Mouse (Mus musculus) forebrain, embryonic 10.5 days (tissue): Measurements from ENCODE around the gene Capzb. TPM values are rescaled to one million over a fixed set of nuclear protein-coding genes. Genes with fewer than 3 reads are reported as not detected.
A peak's percentile ranks its signal among the peaks of the same experiment; 100 is the strongest.

Experiments
- DNase-seq: peaks from one replicate; pipeline ENCODE4 v3.0.0-alpha.2; 2017; ENCODE audit warnings: low spot score; ENCODE audit errors: extremely low spot score
- H3K27ac ChIP-seq: fragments of 300-500 bp; sonication (generic); 2 replicates; pipeline ENCODE4 v1.5.1; 2016; ENCODE audit warnings: mild to moderate bottlenecking
- H3K27me3 ChIP-seq: fragments of 300-500 bp; sonication (generic); 2 replicates; pipeline ENCODE4 v1.6.1; 2016; ENCODE audit warnings: mild to moderate bottlenecking; ENCODE audit not compliant: poor library complexity, severe bottlenecking
- H3K36me3 ChIP-seq: fragments of 300-500 bp; sonication (generic); replicated peaks from 2 replicates; pipeline ENCODE4 v1.6.1; 2016; ENCODE audit warnings: mild to moderate bottlenecking, moderate library complexity
- H3K4me1 ChIP-seq: fragments of 300-500 bp; sonication (generic); 2 replicates; pipeline ENCODE4 v1.6.1; 2016
- H3K4me3 ChIP-seq: fragments of 300-500 bp; sonication (generic); 2 replicates; pipeline ENCODE4 v1.5.1; 2016; ENCODE audit warnings: mild to moderate bottlenecking, moderate library complexity
- H3K9me3 ChIP-seq: fragments of 300-500 bp; sonication (generic); 2 replicates; pipeline ENCODE4 v1.6.1; 2016; ENCODE audit warnings: mild to moderate bottlenecking, moderate library complexity
- WGBS: fragments of 180-500 bp; shearing (Covaris S2); methylation state at CpG from one replicate; pipeline ENCODE4 v1.1.7; 2016; 5-methylcytosine and 5-hydroxymethylcytosine counted together
- microRNA-seq: library from miRNA; unstranded; fragments of <30 nt; microRNA quantifications from one replicate; pipeline ENCODE4, GENCODE M21; 2017
- polyA plus RNA-seq: library from polyadenylated mRNA; unstranded; fragments of >200 nt; fragmentation: Nextera tagmentation; extraction: Ambion mirVana; gene quantifications from 2 replicates; pipeline ENCODE4 v1.2.1, GENCODE M21; 2016

The Capzb gene
- polyA plus RNA-seq, 1 experiment from 2014 or later: 360 TPM

DNA sequence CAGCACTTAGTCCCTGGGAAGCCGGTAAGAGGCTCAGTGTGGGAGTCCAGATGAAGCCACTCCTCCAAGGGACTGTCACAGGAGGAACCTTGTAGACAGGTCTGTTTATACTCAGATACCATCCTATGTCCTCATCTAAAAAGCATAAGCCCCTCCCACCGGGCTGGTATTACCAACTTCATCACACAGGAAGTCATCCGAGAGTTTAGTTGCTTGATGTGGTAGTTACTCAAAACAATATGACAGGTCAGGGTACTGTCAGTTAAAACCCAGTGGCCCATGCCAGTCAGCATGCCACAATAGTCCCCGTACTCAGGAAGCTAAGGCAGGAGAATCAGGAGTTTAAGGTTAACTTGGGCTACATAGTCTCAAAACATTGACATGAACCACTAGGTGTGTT lies 127.0 kb downstream of the Capzb start:
- Histone ChIP-seq H3K27me3 (no peaks in the 10 kb centered on the region), H3K9me3 (no peaks in the 10 kb centered on the region), H3K4me3 (no peak overlapping the region), H3K4me1 (no peaks in the 10 kb centered on the region), H3K27ac (no peak overlapping the region), H3K36me3 (peaks cover 48% of the 10 kb centered on the region)
- 90% methylated on average over 4 of the region's 4 CpGs for WGBS
- no peak for DNase-seq

DNA sequence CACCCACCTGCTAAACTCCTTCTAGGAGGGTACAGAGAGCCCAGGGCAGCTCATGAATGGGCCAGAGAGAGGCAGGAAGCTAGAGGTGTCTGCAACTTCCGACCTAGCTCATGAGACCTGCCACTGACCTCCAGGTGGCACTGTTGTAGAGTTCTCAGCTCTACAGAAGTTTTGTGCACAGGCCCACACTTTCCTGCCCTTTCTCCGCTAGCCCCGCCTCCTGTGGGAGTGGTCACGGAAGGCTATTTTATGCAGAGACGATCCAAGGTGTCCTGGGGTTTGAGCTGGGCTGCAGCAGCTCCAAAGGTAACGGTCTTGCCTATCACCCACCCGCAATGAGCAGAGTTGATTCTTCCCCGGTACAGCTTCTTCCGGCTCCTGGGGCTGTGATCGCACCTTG lies 137.9 kb downstream of the Capzb start:
- Histone ChIP-seq H3K36me3 (no peaks in the 10 kb centered on the region), H3K27ac (no peak overlapping the region), H3K4me3 (peak overlapping the region; percentile 33), H3K4me1 (peaks cover 7% of the 10 kb centered on the region), H3K9me3 (no peaks in the 10 kb centered on the region), H3K27me3 (0 out of 2 replicates have a peak, but pooled peaks cover 8% of the 10 kb centered on the region)
- DNase-seq: peak; percentile 77
- WGBS: 9% methylated on average over 10 of the region's 10 CpGs

DNA sequence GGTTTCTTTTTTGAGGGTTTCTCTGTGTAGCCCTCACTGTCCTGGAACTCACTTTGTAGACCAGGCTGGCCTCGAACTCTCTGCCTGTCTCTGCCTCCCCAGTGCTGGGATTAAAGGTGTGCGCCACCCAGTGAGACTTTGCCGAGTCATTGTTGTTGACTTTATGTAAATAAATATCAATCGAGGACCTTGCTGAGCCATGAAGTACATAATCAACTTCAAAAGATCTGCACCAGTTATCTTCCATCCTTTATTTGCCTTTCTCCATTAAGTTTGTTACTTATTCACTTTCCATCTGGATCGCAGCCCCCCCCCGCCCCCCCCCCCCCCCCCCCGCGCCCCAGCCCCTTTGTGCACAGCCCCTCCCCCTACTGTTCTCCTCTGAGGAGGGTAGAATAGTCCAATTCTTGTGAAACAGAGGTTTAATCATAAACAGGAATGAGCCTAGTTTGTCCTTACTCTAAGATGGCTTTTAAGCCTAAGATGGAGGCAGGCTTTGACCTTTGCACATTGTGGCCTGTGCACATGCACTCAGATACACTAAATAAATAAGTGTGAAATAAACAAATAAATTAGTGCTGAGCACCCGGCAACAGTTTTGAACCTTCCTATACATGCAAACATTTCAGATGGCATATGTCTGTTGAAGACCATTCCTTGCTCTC lies 142.1 kb downstream of the Capzb start:
- no peak for DNase-seq
- Histone ChIP-seq H3K4me1 (peaks cover 13% of the 10 kb centered on the region), H3K27ac (no peak overlapping the region), H3K9me3 (no peaks in the 10 kb centered on the region), H3K36me3 (no peaks in the 10 kb centered on the region), H3K4me3 (no peak overlapping the region), H3K27me3 (peaks cover 23% of the 10 kb centered on the region)
- 78% methylated on average over 7 of the region's 9 CpGs for WGBS

- Histone ChIP-seq H3K9me3 (no peaks in the 10 kb centered on the region), H3K36me3 (no peaks in the 10 kb centered on the region), H3K4me3 (no peak overlapping the region), H3K27ac (no peak overlapping the region), H3K4me1 (peaks cover 13% of the 10 kb centered on the region), H3K27me3 (peaks cover 23% of the 10 kb centered on the region)
- no peak for DNase-seq
- 67% methylated on average over 7 of the region's 7 CpGs for WGBS
Observed at GRCm38 (mm10) chr4:139335507-139335906, 142.8 kb downstream of the Capzb start.

- H3K27ac ChIP-seq: no peak overlapping the region
- H3K27me3 ChIP-seq: peaks cover 22% of the 10 kb centered on the region
- H3K36me3 ChIP-seq: no peaks in the 10 kb centered on the region
- H3K4me3 ChIP-seq: peak overlapping the region; percentile 36
- DNase-seq: peak; percentile 77
- 30% methylated on average over 24 of the region's 24 CpGs for WGBS
- no peaks in the 10 kb centered on the region for H3K9me3 ChIP-seq
- H3K4me1 ChIP-seq: peaks cover 7% of the 10 kb centered on the region
Observed at GRCm38 (mm10) chr4:139336822-139337483, 144.3 kb downstream of the Capzb start.

GRCm38 (mm10) chr4:139338145-139338544 lies 145.4 kb downstream of the Capzb start:
- Histone ChIP-seq H3K36me3 (no peaks in the 10 kb centered on the region), H3K27me3 (peaks cover 19% of the 10 kb centered on the region), H3K27ac (no peak overlapping the region), H3K4me1 (peaks cover 7% of the 10 kb centered on the region), H3K4me3 (no peak overlapping the region), H3K9me3 (no peaks in the 10 kb centered on the region)
- no peak for DNase-seq
- 54% methylated on average over 33 of the region's 33 CpGs for WGBS

- WGBS: 83% methylated on average over 4 of the region's 4 CpGs
- Histone ChIP-seq H3K9me3 (no peaks in the 10 kb centered on the region), H3K36me3 (peaks cover 16% of the 10 kb centered on the region), H3K27ac (no peak overlapping the region), H3K4me1 (peaks cover 7% of the 10 kb centered on the region), H3K4me3 (no peak overlapping the region), H3K27me3 (peaks cover 15% of the 10 kb centered on the region)
- DNase-seq: no peak
Observed at GRCm38 (mm10) chr4:139340835-139341234, 148.1 kb downstream of the Capzb start.

Small RNAs within 50 kb of the gene (microRNA-seq; reads per million reads assigned to microRNA genes)
- gene Gm24245: 11.1 reads per million, percentile 22 among the genes with 10 or more reads in this experiment
- 2.4 reads per million for gene Gm25732

Other genes starting within 250 kb of the Capzb start
- not detected in 2 replicates for gene Rnf186, start 225.8 kb upstream of the Capzb start, polyA plus RNA-seq
- 0.90 and 1.0 TPM in 2 replicates for gene Tmco4, start 220.0 kb upstream of the Capzb start, polyA plus RNA-seq
- 0.07 and 0.12 TPM in 2 replicates for gene Htr6, start 117.3 kb upstream of the Capzb start, polyA plus RNA-seq
- gene Nbl1, start 99.9 kb upstream of the Capzb start, polyA plus RNA-seq: 19.6 and 22.7 TPM in 2 replicates
- 375 and 389 TPM in 2 replicates for gene Minos1, start 61.8 kb upstream of the Capzb start, polyA plus RNA-seq
- 13.6 and 14.7 TPM in 2 replicates for gene Pqlc2, start 117.8 kb downstream of the Capzb start, polyA plus RNA-seq
- 117 and 120 TPM in 2 replicates for gene Akr7a5, start 117.8 kb downstream of the Capzb start, polyA plus RNA-seq
- gene Mrto4, start 159.7 kb downstream of the Capzb start, polyA plus RNA-seq: 186 and 195 TPM in 2 replicates
- gene Emc1, start 159.7 kb downstream of the Capzb start, polyA plus RNA-seq: 33.4 and 36.2 TPM in 2 replicates
- gene Ubr4, start 159.7 kb downstream of the Capzb start, polyA plus RNA-seq: 57.4 and 63.4 TPM in 2 replicates